Mouse (Mus musculus) MEL (cell line): ENCODE results near the gene Sort1. TPM values are rescaled to one million over a fixed set of nuclear protein-coding genes. Genes with fewer than 3 reads are reported as not detected.

ENCODE experiments used
- DNase-seq: peaks from one replicate; pipeline ENCODE4 v3.0.0; 2011; ENCODE audit warnings: low read depth, low spot score
- H3K27ac ChIP-seq: 2 replicates; pipeline ENCODE4 v1.5.1; 2012; ENCODE audit warnings: low read depth, mild to moderate bottlenecking, control low read depth, low read length, moderate library complexity; ENCODE audit not compliant: control insufficient read depth
- H3K27me3 ChIP-seq, 2 experiments: fragments of 150-350 bp in 1 of 2; sonication (generic) in 1 of 2; 2 replicates each; pipeline ENCODE4 v1.6.1; 2012; ENCODE audit warnings: low read length in 2 of 2, mild to moderate bottlenecking in 2 of 2, improper control_type of control experiment in 1 of 2, moderate library complexity in 1 of 2; ENCODE audit not compliant: insufficient read depth in 2 of 2, control insufficient read depth in 1 of 2
- H3K36me3 ChIP-seq, 2 experiments: 2 replicates each; pipeline ENCODE4 v1.6.1; 2012 to 2014; ENCODE audit warnings: low read length in 2 of 2, improper control_type of control experiment in 1 of 2, inconsistent platforms in 1 of 2, mild to moderate bottlenecking in 1 of 2; ENCODE audit not compliant: insufficient read depth in 2 of 2, control insufficient read depth in 1 of 2
- H3K4me1 ChIP-seq, 2 experiments: fragments of 150-350 bp in 1 of 2; sonication (generic) in 1 of 2; 2 replicates each; pipeline ENCODE4 v1.6.1; 2012; ENCODE audit warnings: low read length in 2 of 2, improper control_type of control experiment in 1 of 2, mild to moderate bottlenecking in 1 of 2; ENCODE audit not compliant: insufficient read depth in 2 of 2, control insufficient read depth in 1 of 2
- H3K4me3 ChIP-seq, 2 experiments: fragments of 150-350 bp in 1 of 2; sonication (generic) in 1 of 2; 2 replicates each; pipeline ENCODE4 v1.5.1; 2012; ENCODE audit warnings: low read depth in 2 of 2, low read length in 2 of 2, mild to moderate bottlenecking in 2 of 2, moderate library complexity in 2 of 2, control low read depth in 1 of 2, improper control_type of control experiment in 1 of 2; ENCODE audit not compliant: control insufficient read depth in 1 of 2, insufficient read depth in 1 of 2
- H3K79me2 ChIP-seq: 2 replicates; pipeline ENCODE4 v1.6.1; 2012; ENCODE audit warnings: mild to moderate bottlenecking, low read length, moderate library complexity; ENCODE audit not compliant: control insufficient read depth, poor library complexity, insufficient read depth
- H3K9ac ChIP-seq: 2 replicates; pipeline ENCODE4 v1.6.1; 2012; ENCODE audit warnings: low read depth, mild to moderate bottlenecking, control low read depth, low read length, moderate library complexity; ENCODE audit not compliant: control insufficient read depth, poor library complexity, severe bottlenecking
- H3K9me3 ChIP-seq: fragments of 150-350 bp; sonication (generic); replicated peaks from 2 replicates; pipeline ENCODE4 v1.6.1; 2012; ENCODE audit warnings: mild to moderate bottlenecking, low read length, improper control_type of control experiment, moderate library complexity; ENCODE audit not compliant: insufficient read depth
- BHLHE40 ChIP-seq: IDR thresholded peaks from 2 replicates; pipeline ENCODE4 v1.6.1; 2012; ENCODE audit warnings: low read depth, mild to moderate bottlenecking, inconsistent platforms, low read length, improper control_type of control experiment, borderline replicate concordance
- CHD1 ChIP-seq: IDR thresholded peaks from 2 replicates; pipeline ENCODE4 v1.6.1; 2012; ENCODE audit warnings: low read depth, mild to moderate bottlenecking, inconsistent platforms, low read length, improper control_type of control experiment
- CHD2 ChIP-seq: IDR thresholded peaks from 2 replicates; pipeline ENCODE4 v1.6.1; 2011; ENCODE audit warnings: low read length, improper control_type of control experiment
- CTCF ChIP-seq, 3 experiments: IDR thresholded peaks in 2 of 3; conservative IDR thresholded peaks in 1 of 3; 2 replicates each; pipeline ENCODE4 v1.5.1; 2011 to 2012; ENCODE audit warnings: low read length in 3 of 3, low read depth in 2 of 3, mild to moderate bottlenecking in 2 of 3, improper control_type of control experiment in 1 of 3, inconsistent platforms in 1 of 3, mixed read lengths in 1 of 3, moderate library complexity in 1 of 3; ENCODE audit not compliant: control insufficient read depth in 1 of 3, insufficient read depth in 1 of 3, poor library complexity in 1 of 3, severe bottlenecking in 1 of 3
- E2F4 ChIP-seq: IDR thresholded peaks from 2 replicates; pipeline ENCODE4 v1.6.1; 2011; ENCODE audit warnings: low read depth, low read length, improper control_type of control experiment, borderline replicate concordance
- ELF1 ChIP-seq: IDR thresholded peaks from 2 replicates; pipeline ENCODE4 v1.6.1; 2014; ENCODE audit warnings: low read depth, mild to moderate bottlenecking, inconsistent platforms, low read length, improper control_type of control experiment, moderate library complexity
- EP300 ChIP-seq, 2 experiments: IDR thresholded peaks; 2 replicates each; pipeline ENCODE4 v1.6.1; 2011; ENCODE audit warnings: improper control_type of control experiment in 2 of 2, low read length in 2 of 2, low read depth in 1 of 2, mild to moderate bottlenecking in 1 of 2
- ETS1 ChIP-seq: IDR thresholded peaks from 2 replicates; pipeline ENCODE4 v1.6.1; 2012; ENCODE audit warnings: low read depth, mild to moderate bottlenecking, inconsistent platforms, low read length, improper control_type of control experiment, moderate library complexity
- GABPA ChIP-seq: IDR thresholded peaks from 2 replicates; pipeline ENCODE4 v1.6.1; 2012; ENCODE audit warnings: low read depth, mild to moderate bottlenecking, inconsistent platforms, low read length, improper control_type of control experiment, moderate library complexity
- GATA1 ChIP-seq: IDR thresholded peaks from 2 replicates; pipeline ENCODE4 v1.6.1; 2011; ENCODE audit warnings: low read depth, low read length, improper control_type of control experiment
- HCFC1 ChIP-seq: IDR thresholded peaks from 2 replicates; pipeline ENCODE4 v1.6.1; 2012; ENCODE audit warnings: low read depth, mild to moderate bottlenecking, inconsistent platforms, low read length, improper control_type of control experiment, moderate library complexity
- JUND ChIP-seq: IDR thresholded peaks from 2 replicates; pipeline ENCODE4 v1.6.1; 2011; ENCODE audit warnings: low read depth, mild to moderate bottlenecking, improper control_type of control experiment, low read length
- KAT2A ChIP-seq: conservative IDR thresholded peaks from 2 replicates; pipeline ENCODE4 v1.6.1; 2012; ENCODE audit warnings: low read depth, low read length, improper control_type of control experiment, inconsistent platforms
- MAFK ChIP-seq: IDR thresholded peaks from 2 replicates; pipeline ENCODE4 v1.6.1; 2011; ENCODE audit warnings: low read depth, mild to moderate bottlenecking, low read length, improper control_type of control experiment, borderline replicate concordance
- MAX ChIP-seq: IDR thresholded peaks from 2 replicates; pipeline ENCODE4 v1.6.1; 2011; ENCODE audit warnings: low read length, improper control_type of control experiment
- MAZ ChIP-seq: IDR thresholded peaks from 2 replicates; pipeline ENCODE4 v1.6.1; 2012; ENCODE audit warnings: low read depth, mild to moderate bottlenecking, inconsistent platforms, low read length, improper control_type of control experiment
- MXI1 ChIP-seq: IDR thresholded peaks from 2 replicates; pipeline ENCODE4 v1.6.1; 2011; ENCODE audit warnings: mild to moderate bottlenecking, low read depth, low read length, improper control_type of control experiment
- MYB ChIP-seq: IDR thresholded peaks from 2 replicates; pipeline ENCODE4 v1.6.1; 2011; ENCODE audit warnings: mild to moderate bottlenecking, low read depth, low read length, improper control_type of control experiment
- MYC ChIP-seq: IDR thresholded peaks from 2 replicates; pipeline ENCODE4 v1.6.1; 2011; ENCODE audit warnings: low read depth, mild to moderate bottlenecking, low read length, improper control_type of control experiment, moderate library complexity
- NELFE ChIP-seq: IDR thresholded peaks from 2 replicates; pipeline ENCODE4 v1.6.1; 2011; ENCODE audit warnings: low read depth, low read length, improper control_type of control experiment
- POLR2A ChIP-seq, 2 experiments: IDR thresholded peaks; 2 replicates each; pipeline ENCODE4 v1.6.1; 2011 to 2012; ENCODE audit warnings: low read length in 2 of 2, mild to moderate bottlenecking in 2 of 2, control low read depth in 1 of 2, improper control_type of control experiment in 1 of 2, low read depth in 1 of 2, moderate library complexity in 1 of 2; ENCODE audit not compliant: control insufficient read depth in 1 of 2, insufficient read depth in 1 of 2, poor library complexity in 1 of 2
- POLR2AphosphoS2 ChIP-seq: IDR thresholded peaks from 2 replicates; pipeline ENCODE4 v1.6.1; 2011; ENCODE audit warnings: low read length, improper control_type of control experiment
- RCOR1 ChIP-seq: IDR thresholded peaks from 2 replicates; pipeline ENCODE4 v1.6.1; 2012; ENCODE audit warnings: low read depth, mild to moderate bottlenecking, inconsistent platforms, low read length, improper control_type of control experiment
- SIN3A ChIP-seq: IDR thresholded peaks from 2 replicates; pipeline ENCODE4 v1.6.1; 2012; ENCODE audit warnings: low read length, improper control_type of control experiment, inconsistent platforms
- TBP ChIP-seq: IDR thresholded peaks from 2 replicates; pipeline ENCODE4 v1.8.0; 2011; ENCODE audit warnings: low read depth, low read length, improper control_type of control experiment
- TCF12 ChIP-seq: IDR thresholded peaks from 2 replicates; pipeline ENCODE4 v1.6.1; 2014; ENCODE audit warnings: low read depth, mild to moderate bottlenecking, inconsistent platforms, low read length, improper control_type of control experiment, moderate library complexity
- USF1 ChIP-seq: IDR thresholded peaks from 2 replicates; pipeline ENCODE4 v1.6.1; 2014; ENCODE audit warnings: low read depth, mild to moderate bottlenecking, inconsistent platforms, low read length, improper control_type of control experiment, moderate library complexity
- ZC3H11A ChIP-seq: IDR thresholded peaks from 2 replicates; pipeline ENCODE4 v1.6.1; 2012; ENCODE audit warnings: low read depth, mild to moderate bottlenecking, inconsistent platforms, low read length, improper control_type of control experiment
- ZMIZ1 ChIP-seq: IDR thresholded peaks from 2 replicates; pipeline ENCODE4 v1.6.1; 2012; ENCODE audit warnings: low read depth, mild to moderate bottlenecking, inconsistent platforms, low read length, improper control_type of control experiment, moderate library complexity
- ZNF384 ChIP-seq: IDR thresholded peaks from 2 replicates; pipeline ENCODE4 v1.6.1; 2012; ENCODE audit warnings: low read depth, mild to moderate bottlenecking, inconsistent platforms, low read length, improper control_type of control experiment
- polyA plus RNA-seq, 2 experiments: library from polyadenylated mRNA; stranded (reverse) in 1 of 2; unstranded in 1 of 2; fragments of >175 nt in 1 of 2; fragments of >200 nt in 1 of 2; gene quantifications; 2 replicates each; pipeline versions ENCODE4 v1.2.1 to v1.2.4; 2012; ENCODE audit warnings: low replicate concordance in 2 of 2, low read depth in 1 of 2; ENCODE audit not compliant: insufficient read length in 2 of 2, insufficient read depth in 1 of 2, missing spikeins in 1 of 2
- total RNA-seq: library from RNA; depleted of rRNA; stranded (reverse); fragments of 300-350 nt; gene quantifications from 2 replicates; pipeline ENCODE4 v1.2.3, GENCODE M21; 2012

The Sort1 gene
- total and polyA plus RNA-seq, 3 experiments: 10.2 to 28.3 (median 22.7) TPM

- TF ChIP-seq CTCF (IDR thresholded peaks at IDR 0.05 in 2 of 3, conservative IDR thresholded peaks at IDR 0.05 in 1 of 3; ENCODE audit: control insufficient read depth in 1 of 3, insufficient read depth in 1 of 3, low read depth in 2 of 3, low read length in 3 of 3, poor library complexity in 1 of 3, severe bottlenecking in 1 of 3) (no peak), MYC (0 out of 2 replicates have a peak, but pooled peaks have one; percentile 39), MYB (no peak), KAT2A (no peak; the same call in 1 of the 2 replicates), ZNF384 (no peak), POLR2A (IDR thresholded peaks at IDR 0.05; ENCODE audit: control insufficient read depth in 1 of 2, insufficient read depth in 1 of 2, low read depth in 1 of 2, low read length in 2 of 2, poor library complexity in 1 of 2) (no peak), MAZ (no peak; the same call in none of the 2 replicates), BHLHE40 (peak; percentile 28; the same call in 1 of the 2 replicates), ETS1 (peak; percentile 55; the same call in 1 of the 2 replicates), CHD2 (no peak), MAX (no peak), ZC3H11A (no peak), ELF1 (peak; percentile 72), MAFK (no peak), USF1 (no peak)
These were observed 10.5 kb downstream of the Sort1 start (continued) for GRCm38 (mm10) chr3:108294398-108294797.

- peak; percentile 91 for DNase-seq
- Histone ChIP-seq H3K27ac (peak overlapping the region; percentile 92), H3K79me2 (peaks cover 4% of the 10 kb centered on the region), H3K9ac (peak overlapping the region; percentile 64), H3K27me3 (no peaks in the 10 kb centered on the region), H3K9me3 (no peaks in the 10 kb centered on the region), H3K36me3 (peaks cover 0 to 20% of the 10 kb centered on the region in 2 experiments; a peak in 2 of 4 replicates), H3K4me3 (peak overlapping the region; percentile 55 to 75), H3K4me1 (peaks cover 13 to 18% of the 10 kb centered on the region in 2 experiments)
- TF ChIP-seq SIN3A (peak; percentile 66; the same call in 1 of the 2 replicates), MAX (peak; percentile 73), ETS1 (peak; percentile 31; the same call in 1 of the 2 replicates), POLR2AphosphoS2 (no peak), RCOR1 (no peak), TBP (peak; percentile 61; the same call in 1 of the 2 replicates), ZMIZ1 (peak; percentile 58; the same call in 1 of the 2 replicates), MAFK (no peak), TCF12 (0 out of 2 replicates have a peak, but pooled peaks have one; percentile 12), ZNF384 (0 out of 2 replicates have a peak, but pooled peaks have one; percentile 7), GATA1 (0 out of 2 replicates have a peak, but pooled peaks have one; percentile 10), CHD1 (peak; percentile 87; the same call in 1 of the 2 replicates), POLR2A (IDR thresholded peaks at IDR 0.05; ENCODE audit: control insufficient read depth in 1 of 2, insufficient read depth in 1 of 2, low read depth in 1 of 2, low read length in 2 of 2, poor library complexity in 1 of 2) (peak; percentile 29 to 70; a peak in 2 of 4 replicates), EP300 (IDR thresholded peaks at IDR 0.05; ENCODE audit: low read depth in 1 of 2, low read length in 2 of 2) (peak; percentile 7 to 40; a peak in 3 of 4 replicates), GABPA (no peak), MXI1 (no peak; the same call in none of the 2 replicates), JUND (no peak), E2F4 (0 out of 2 replicates have a peak, but pooled peaks have one; percentile 21), HCFC1 (no peak), NELFE (peak; percentile 51), MYB (no peak), MYC (peak; percentile 86)
- TF ChIP-seq, all 39 proteins: peak for 14
These were observed 11.7 kb downstream of the Sort1 start for GRCm38 (mm10) chr3:108295379-108296219.
